Mouse (Mus musculus) thymus, postnatal 10 days (tissue): ENCODE measurements around the gene Cers6.

Experiments
- DNase-seq, 2 experiments: peaks; one replicate each; pipeline ENCODE4 v3.0.0; 2021; ENCODE audit warnings: low spot score in 2 of 2

The Cers6 gene

GRCm38 (mm10) chr2:68884573-68884972 lies 23.3 kb downstream of the Cers6 start:
- no peak for DNase-seq

GRCm38 (mm10) chr2:68885206-68885605 lies 24.0 kb downstream of the Cers6 start:
- no peak for DNase-seq

GRCm38 (mm10) chr2:68885766-68886496 lies 24.7 kb downstream of the Cers6 start:
- no peak for DNase-seq

GRCm38 (mm10) chr2:68886661-68887060 lies 25.4 kb downstream of the Cers6 start:
- no peak for DNase-seq

GRCm38 (mm10) chr2:68888094-68888705 lies 27.0 kb downstream of the Cers6 start:
- no peak for DNase-seq

GRCm38 (mm10) chr2:68889661-68890170 lies 28.5 kb downstream of the Cers6 start:
- DNase-seq = no peak

GRCm38 (mm10) chr2:68892476-68892875 lies 31.2 kb downstream of the Cers6 start:
- DNase-seq = no peak

GRCm38 (mm10) chr2:68895044-68895764 lies 34.0 kb downstream of the Cers6 start:
- DNase-seq = no peak

- DNase-seq = no peak
These were observed 35.0 kb downstream of the Cers6 start for GRCm38 (mm10) chr2:68896196-68896595.

GRCm38 (mm10) chr2:68899770-68900521 lies 38.7 kb downstream of the Cers6 start:
- DNase-seq = no peak

- no peak for DNase-seq
These were observed 39.6 kb downstream of the Cers6 start for GRCm38 (mm10) chr2:68900640-68901378.

GRCm38 (mm10) chr2:68901708-68902107 lies 40.5 kb downstream of the Cers6 start:
- DNase-seq = no peak

- DNase-seq = no peak
These were observed 41.3 kb downstream of the Cers6 start for GRCm38 (mm10) chr2:68902546-68902945.

GRCm38 (mm10) chr2:68906921-68907320 lies 45.7 kb downstream of the Cers6 start:
- peak in 1 of 2 experiments; percentile 14 for DNase-seq

GRCm38 (mm10) chr2:68907721-68908463 lies 46.7 kb downstream of the Cers6 start:
- peak; percentile 79 to 81 for DNase-seq

- DNase-seq = no peak
These were observed 49.5 kb downstream of the Cers6 start for GRCm38 (mm10) chr2:68910727-68911126.

- no peak for DNase-seq
These were observed 50.6 kb downstream of the Cers6 start for GRCm38 (mm10) chr2:68911587-68912483.

GRCm38 (mm10) chr2:68915742-68916141 lies 54.5 kb downstream of the Cers6 start:
- DNase-seq = no peak

GRCm38 (mm10) chr2:68916299-68916698 lies 55.1 kb downstream of the Cers6 start:
- DNase-seq = no peak
